Mouse (Mus musculus): Measurements from ENCODE around the gene Spsb1. TPM values are rescaled to one million over a fixed set of nuclear protein-coding genes. Genes with fewer than 3 reads are reported as not detected.
A peak's percentile ranks its signal among the peaks of the same experiment; 100 is the strongest.

Gene Spsb1
- 4.5 and 5.1 TPM in 2 replicates for polyA plus RNA-seq (2015; fragmentation: Nextera tagmentation; extraction: Ambion mirVana)

DNA sequence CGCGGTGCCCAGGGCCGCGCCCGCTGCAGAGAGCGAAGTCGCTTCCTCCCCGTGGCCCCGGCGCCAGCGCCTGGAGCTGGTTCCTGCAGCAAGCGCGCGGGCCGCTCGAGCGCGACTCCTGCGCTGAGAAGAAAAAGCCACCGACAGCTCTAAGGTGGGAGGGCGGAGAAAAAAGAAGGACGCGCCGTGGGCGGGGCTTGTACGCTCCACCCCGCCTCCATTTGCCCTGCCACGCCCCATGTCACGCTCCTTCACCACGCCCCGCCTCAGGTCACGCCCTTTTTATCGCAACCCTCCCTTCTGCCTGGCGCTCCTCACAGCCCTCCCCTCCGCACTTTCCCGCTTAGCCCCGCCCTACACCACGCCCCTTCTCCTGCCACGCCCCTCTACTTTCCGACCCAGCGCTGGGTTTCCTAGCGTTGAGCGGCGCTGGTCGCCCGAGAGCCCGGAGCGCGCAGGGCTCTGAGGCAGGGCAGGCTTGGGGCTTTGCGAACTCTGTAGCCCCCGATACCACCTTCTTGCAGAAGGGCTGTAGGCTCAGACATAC lies at the start of gene Spsb1:
Gene Spsb1 (minus strand): TSS at position 151 of the 547 bp plus-strand sequence.
- H3K9ac ChIP-seq, result peak within 1 kb of the TSS; percentile 73
- peaks cover 28% of the 10 kb centered on the region for H3K4me1 ChIP-seq
- H3K4me3 ChIP-seq, result peak within 1 kb of the TSS; percentile 63
- H3K27me3 ChIP-seq, result peaks cover 61% of the 10 kb centered on the region
- peak; percentile 89 for ATAC-seq
- under 1% methylated on average over 43 of the region's 51 CpGs for WGBS
- H3K36me3 ChIP-seq (ENCODE audit: poor library complexity, severe bottlenecking), result no peaks in the 10 kb centered on the region
- H3K4me2 ChIP-seq, result peak within 1 kb of the TSS; percentile 100
- no peaks in the 10 kb centered on the region for H3K9me3 ChIP-seq (replicated peaks)
- no peak within 1 kb of the TSS for H3K27ac ChIP-seq

DNA sequence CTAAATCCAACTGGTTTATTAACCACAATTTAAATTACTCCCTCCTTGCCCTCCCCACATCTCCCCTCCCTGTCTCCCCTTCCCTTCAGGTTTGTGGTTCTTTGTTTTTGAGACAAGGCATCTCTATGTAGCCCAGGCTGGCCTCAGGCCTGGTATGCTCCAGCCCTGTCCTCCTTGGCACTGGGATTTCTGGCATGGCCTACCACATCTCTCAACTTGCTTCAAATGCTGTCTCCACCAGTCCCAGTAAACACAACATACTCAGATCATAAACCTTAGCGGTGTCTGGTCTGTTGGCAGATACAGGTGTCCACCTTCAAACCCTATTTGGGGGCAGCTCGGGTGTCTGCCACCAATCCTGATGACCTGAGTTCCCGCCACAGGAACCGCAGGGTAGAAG lies 48.8 kb upstream of the Spsb1 start:
- no peak overlapping the region for H3K9ac ChIP-seq
- H3K27me3 ChIP-seq, result 0 out of 2 replicates have a peak, but pooled peaks cover 2% of the 10 kb centered on the region
- no peak overlapping the region for H3K27ac ChIP-seq
- H3K4me3 ChIP-seq, result no peak overlapping the region
- no peak overlapping the region for H3K4me2 ChIP-seq
- 91% methylated on average over 4 of the region's 4 CpGs for WGBS
- peaks cover 5% of the 10 kb centered on the region for H3K4me1 ChIP-seq
- H3K36me3 ChIP-seq (ENCODE audit: poor library complexity, severe bottlenecking), result no peaks in the 10 kb centered on the region
- H3K9me3 ChIP-seq (replicated peaks), result no peaks in the 10 kb centered on the region
- no peak for ATAC-seq

DNA sequence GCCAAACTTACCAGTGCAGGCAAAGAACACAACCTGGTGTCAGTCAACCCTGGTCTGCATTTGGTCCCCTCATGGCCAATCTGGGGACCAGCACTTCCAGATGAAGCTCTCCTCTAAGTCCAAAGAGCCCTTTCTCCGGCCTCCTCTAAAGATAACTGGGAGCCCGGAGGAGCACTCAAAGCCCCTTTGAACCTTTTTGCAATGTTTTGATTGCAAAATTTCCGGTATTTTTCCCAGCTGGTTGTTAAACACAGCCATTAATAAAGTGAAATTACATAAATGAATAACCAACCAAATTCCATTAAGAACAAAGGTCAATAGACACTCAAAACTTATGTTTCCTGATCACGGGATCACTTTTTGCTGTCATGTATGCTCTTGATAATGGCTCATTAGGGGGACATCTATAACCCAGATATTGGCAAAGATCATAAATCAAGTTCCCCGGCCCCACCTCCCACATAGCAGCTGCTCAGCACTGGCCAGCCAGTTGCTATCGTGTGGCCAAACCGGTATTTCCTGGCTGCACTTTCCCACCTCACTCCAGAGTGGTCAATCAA lies 48.3 kb upstream of the Spsb1 start:
- Histone ChIP-seq H3K27ac (no peak overlapping the region), H3K9ac (no peak overlapping the region), H3K4me2 (no peak overlapping the region), H3K36me3 (ENCODE audit: poor library complexity, severe bottlenecking) (no peaks in the 10 kb centered on the region), H3K4me3 (no peak overlapping the region), H3K27me3 (0 out of 2 replicates have a peak, but pooled peaks cover 2% of the 10 kb centered on the region), H3K9me3 (replicated peaks) (no peaks in the 10 kb centered on the region), H3K4me1 (peaks cover 4% of the 10 kb centered on the region)
- WGBS, result 87% methylated on average over 7 of the region's 7 CpGs
- no peak for ATAC-seq

DNA sequence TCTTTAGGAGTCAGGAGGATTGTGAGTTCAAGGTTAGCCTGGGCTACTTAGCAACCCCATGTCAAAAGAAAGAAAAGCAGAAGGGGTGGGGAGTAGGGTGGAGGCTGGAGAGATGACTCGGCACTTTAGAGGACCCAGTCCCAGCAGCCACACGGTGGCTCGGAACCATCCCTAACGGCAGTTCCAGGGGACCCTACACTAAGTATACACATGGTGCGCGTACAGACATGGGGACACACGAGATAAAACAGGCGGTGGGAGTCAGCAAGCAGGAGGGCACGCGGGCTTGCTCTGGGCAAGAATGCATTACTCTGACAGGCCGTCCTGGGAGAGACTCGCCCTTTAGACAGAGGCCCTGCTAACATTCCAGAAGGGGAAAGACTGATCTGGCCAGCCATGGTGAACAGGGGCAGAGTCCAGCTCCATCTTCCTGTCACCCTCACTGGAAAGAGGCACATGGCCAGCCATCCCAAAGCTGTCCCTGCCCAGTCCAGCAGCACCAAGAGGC lies 47.2 kb upstream of the Spsb1 start:
- no peaks in the 10 kb centered on the region for H3K9me3 ChIP-seq (replicated peaks)
- WGBS, result 77% methylated on average over 12 of the region's 12 CpGs
- H3K9ac ChIP-seq, result no peak overlapping the region
- no peak overlapping the region for H3K4me2 ChIP-seq
- no peaks in the 10 kb centered on the region for H3K4me1 ChIP-seq
- 0 out of 2 replicates have a peak, but pooled peaks cover 2% of the 10 kb centered on the region for H3K27me3 ChIP-seq
- H3K27ac ChIP-seq, result no peak overlapping the region
- H3K36me3 ChIP-seq (ENCODE audit: poor library complexity, severe bottlenecking), result no peaks in the 10 kb centered on the region
- no peak overlapping the region for H3K4me3 ChIP-seq
- ATAC-seq, result no peak

DNA sequence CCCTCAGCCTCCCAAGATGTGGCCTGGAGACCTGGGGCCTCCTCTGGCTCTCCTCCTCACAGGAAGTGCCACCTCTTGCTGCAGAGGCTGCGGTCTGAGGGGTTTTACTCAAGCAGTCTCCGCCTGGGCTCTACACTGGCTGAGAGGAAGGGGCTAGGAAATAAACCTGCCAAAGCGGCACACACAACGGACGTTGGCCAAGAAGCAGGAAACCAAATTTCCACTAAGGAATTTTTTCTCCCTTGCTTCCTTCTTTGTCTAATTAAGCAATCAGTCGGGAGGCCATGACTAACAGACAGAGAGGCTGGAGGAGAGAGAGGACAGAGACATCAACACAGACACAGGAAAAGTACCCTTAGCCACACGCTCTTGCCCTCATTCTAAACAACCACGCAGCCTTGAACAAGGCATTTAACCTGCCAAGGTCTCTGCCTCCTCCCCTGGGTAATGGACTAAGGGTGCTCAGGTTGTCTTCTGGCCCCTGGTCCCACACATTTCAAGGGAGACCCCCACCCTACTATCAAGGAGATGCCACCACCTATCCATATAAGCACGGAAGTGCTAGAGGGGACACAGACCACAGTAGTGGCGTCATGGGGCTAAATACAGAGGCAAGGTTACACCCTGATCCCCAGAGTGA lies 46.5 kb upstream of the Spsb1 start:
- 79% methylated on average over 10 of the region's 10 CpGs for WGBS
- H3K27ac ChIP-seq, result no peak overlapping the region
- no peak for ATAC-seq

DNA sequence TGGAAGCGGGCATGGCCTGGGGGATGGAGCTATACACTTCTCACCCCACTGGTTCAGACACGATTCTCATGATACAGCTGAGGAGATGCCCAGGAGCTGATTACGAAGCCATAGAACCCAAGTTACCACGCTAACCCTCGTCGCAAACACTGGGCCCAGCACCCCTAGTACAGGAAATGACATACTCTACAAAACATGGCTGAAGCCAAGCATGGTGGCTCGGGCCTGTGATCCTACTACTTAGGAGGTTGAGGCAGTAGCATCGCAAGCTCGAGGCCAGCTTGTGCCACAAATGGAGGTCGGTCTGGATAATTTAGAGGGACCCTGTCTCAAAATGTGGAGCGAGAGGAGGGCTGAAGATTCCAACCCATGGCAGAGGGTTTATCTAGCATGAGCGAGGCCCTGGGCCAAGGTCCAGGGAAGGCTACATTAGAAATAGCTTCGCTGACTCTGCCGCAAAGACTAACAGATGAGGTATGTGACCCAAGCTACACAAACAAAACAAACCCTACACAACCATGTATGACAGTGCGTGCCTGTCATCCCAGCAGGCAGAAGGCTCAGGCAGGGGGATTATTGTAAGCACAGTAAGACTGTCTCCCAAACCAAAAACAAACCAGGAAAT lies 45.2 kb upstream of the Spsb1 start:
- no peak for ATAC-seq
- WGBS, result 90% methylated on average over 15 of the region's 15 CpGs
- H3K4me3 ChIP-seq, result no peak overlapping the region
- no peaks in the 10 kb centered on the region for H3K27me3 ChIP-seq
- no peaks in the 10 kb centered on the region for H3K4me1 ChIP-seq
- no peak overlapping the region for H3K27ac ChIP-seq
- H3K9ac ChIP-seq, result no peak overlapping the region
- H3K9me3 ChIP-seq (replicated peaks), result no peaks in the 10 kb centered on the region
- no peaks in the 10 kb centered on the region for H3K36me3 ChIP-seq (ENCODE audit: poor library complexity, severe bottlenecking)
- H3K4me2 ChIP-seq, result no peak overlapping the region

More for the DNA sequence above, 46.5 kb upstream of the Spsb1 start:
- Histone ChIP-seq H3K4me3 (no peak overlapping the region), H3K9ac (no peak overlapping the region), H3K27me3 (no peaks in the 10 kb centered on the region), H3K9me3 (replicated peaks) (no peaks in the 10 kb centered on the region), H3K4me1 (no peaks in the 10 kb centered on the region), H3K36me3 (ENCODE audit: poor library complexity, severe bottlenecking) (no peaks in the 10 kb centered on the region), H3K4me2 (no peak overlapping the region)

DNA sequence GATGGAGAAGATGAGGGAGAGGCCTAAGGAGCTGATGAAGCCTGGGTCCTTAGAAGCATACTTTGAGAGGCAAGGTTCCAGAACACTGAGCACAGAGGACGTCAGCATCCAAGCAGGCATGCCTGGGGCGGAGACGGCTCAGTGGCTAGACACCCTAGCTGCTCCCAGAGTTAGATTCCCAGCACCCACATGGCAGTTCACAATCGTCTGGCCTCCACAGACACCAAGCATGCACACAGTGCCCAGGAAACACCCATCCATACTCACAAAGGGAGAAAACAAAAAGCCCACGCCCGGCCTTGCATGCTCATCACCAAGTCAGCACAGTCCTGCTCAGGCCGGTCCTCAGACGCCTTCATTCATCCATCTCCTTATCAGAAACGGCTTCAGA lies 44.7 kb upstream of the Spsb1 start:
- no peaks in the 10 kb centered on the region for H3K27me3 ChIP-seq
- no peak for ATAC-seq
- H3K4me1 ChIP-seq, result no peaks in the 10 kb centered on the region
- no peak overlapping the region for H3K27ac ChIP-seq
- H3K36me3 ChIP-seq (ENCODE audit: poor library complexity, severe bottlenecking), result no peaks in the 10 kb centered on the region
- H3K9me3 ChIP-seq (replicated peaks), result no peaks in the 10 kb centered on the region
- 75% methylated on average over 9 of the region's 9 CpGs for WGBS
- no peak overlapping the region for H3K4me3 ChIP-seq
- H3K9ac ChIP-seq, result no peak overlapping the region
- no peak overlapping the region for H3K4me2 ChIP-seq

DNA sequence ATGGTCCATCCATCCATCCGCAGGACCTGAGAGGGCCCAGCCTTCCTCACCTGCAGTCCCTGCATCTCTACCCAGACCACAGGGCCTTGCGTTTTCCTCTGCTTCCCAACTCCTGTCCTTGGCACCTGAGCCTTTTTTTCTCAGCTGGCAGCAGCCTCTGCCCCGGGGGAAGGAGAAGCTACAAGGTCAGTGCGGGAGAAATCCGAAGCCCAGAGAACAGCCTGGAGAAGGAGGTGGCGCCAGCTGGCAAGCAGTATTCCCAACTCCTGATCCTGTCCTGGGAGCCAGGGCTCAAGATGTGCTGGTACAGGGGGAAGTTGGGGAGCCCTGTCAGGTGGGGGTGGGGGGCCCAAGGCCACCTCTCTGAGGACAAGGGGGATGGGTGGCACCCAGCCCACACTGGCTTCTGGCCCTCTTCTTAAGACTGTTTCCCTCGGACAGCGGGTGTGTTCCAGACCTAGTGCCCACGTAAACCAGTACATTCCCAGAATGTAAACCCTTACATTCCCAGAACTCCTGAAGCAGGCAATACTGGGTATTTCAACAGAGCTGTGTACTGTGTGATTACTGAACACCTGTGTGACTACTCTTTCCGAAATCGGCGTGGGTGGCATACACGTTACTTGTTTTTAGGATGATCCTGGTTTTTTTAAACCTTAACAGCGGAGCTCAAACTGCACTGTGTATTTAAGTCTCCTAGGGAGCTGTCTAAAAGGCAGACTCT lies 44.1 kb upstream of the Spsb1 start:
- Histone ChIP-seq H3K9ac (peak overlapping the region; percentile 6; the same call in 1 of the 2 replicates), H3K4me2 (no peak overlapping the region), H3K4me3 (no peak overlapping the region), H3K36me3 (ENCODE audit: poor library complexity, severe bottlenecking) (no peaks in the 10 kb centered on the region), H3K27ac (no peak overlapping the region), H3K4me1 (no peaks in the 10 kb centered on the region), H3K27me3 (no peaks in the 10 kb centered on the region), H3K9me3 (replicated peaks) (no peaks in the 10 kb centered on the region)
- ATAC-seq, result no peak
- WGBS, result 83% methylated on average over 14 of the region's 14 CpGs

DNA sequence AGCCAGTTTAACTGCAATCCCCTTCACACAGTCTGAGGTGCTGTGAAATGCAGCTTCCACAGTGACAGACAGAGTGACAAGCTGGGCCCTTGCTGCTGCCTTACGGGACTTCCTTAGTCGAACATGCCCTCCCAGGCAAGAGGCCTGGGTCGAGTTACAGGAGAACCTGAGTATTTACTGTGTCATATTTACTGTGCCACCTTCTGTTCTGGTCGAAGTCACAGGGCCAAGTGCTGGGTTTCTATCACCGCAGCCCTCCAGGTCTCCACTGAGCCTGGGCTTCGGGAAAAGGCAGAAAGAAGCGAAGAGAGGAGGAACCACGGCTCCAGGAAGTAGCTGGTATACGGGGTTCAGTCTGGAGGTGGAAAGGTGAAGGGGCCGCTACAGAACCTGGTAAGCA lies 43.2 kb upstream of the Spsb1 start:
- 77% methylated on average over 10 of the region's 10 CpGs for WGBS
- no peaks in the 10 kb centered on the region for H3K36me3 ChIP-seq (ENCODE audit: poor library complexity, severe bottlenecking)
- H3K27ac ChIP-seq, result no peak overlapping the region
- no peaks in the 10 kb centered on the region for H3K9me3 ChIP-seq (replicated peaks)
- no peak overlapping the region for H3K4me2 ChIP-seq
- no peaks in the 10 kb centered on the region for H3K4me1 ChIP-seq
- ATAC-seq, result no peak
- no peak overlapping the region for H3K4me3 ChIP-seq
- no peak overlapping the region for H3K9ac ChIP-seq
- H3K27me3 ChIP-seq, result no peaks in the 10 kb centered on the region

DNA sequence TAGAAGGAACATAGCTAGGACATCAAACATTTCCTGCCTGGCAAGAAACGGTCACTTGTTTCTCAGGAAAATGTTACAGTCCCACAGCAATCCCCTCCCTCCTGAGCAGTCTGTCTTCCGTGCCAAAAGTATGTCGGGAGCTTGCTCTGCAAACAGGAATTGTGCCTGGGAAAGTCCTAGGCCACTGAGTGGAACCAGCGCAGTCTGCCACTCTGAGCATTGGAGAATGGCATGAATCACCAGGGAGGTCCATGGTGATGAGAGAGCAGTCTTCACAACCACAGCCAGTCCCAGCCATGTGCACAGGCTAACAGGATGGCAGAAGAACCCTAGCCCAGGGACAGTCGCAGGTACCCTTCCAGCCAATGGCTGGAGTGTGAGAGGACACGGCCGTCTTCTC lies 41.6 kb upstream of the Spsb1 start:
- Histone ChIP-seq H3K9me3 (replicated peaks) (no peaks in the 10 kb centered on the region), H3K36me3 (ENCODE audit: poor library complexity, severe bottlenecking) (no peaks in the 10 kb centered on the region), H3K4me2 (no peak overlapping the region), H3K27ac (no peak overlapping the region), H3K27me3 (peaks cover 8% of the 10 kb centered on the region; the same call in 1 of the 2 replicates), H3K9ac (no peak overlapping the region), H3K4me1 (peaks cover under 1% of the 10 kb centered on the region; the same call in 1 of the 2 replicates), H3K4me3 (no peak overlapping the region)
- WGBS, result 87% methylated on average over 7 of the region's 7 CpGs
- ATAC-seq, result no peak

DNA sequence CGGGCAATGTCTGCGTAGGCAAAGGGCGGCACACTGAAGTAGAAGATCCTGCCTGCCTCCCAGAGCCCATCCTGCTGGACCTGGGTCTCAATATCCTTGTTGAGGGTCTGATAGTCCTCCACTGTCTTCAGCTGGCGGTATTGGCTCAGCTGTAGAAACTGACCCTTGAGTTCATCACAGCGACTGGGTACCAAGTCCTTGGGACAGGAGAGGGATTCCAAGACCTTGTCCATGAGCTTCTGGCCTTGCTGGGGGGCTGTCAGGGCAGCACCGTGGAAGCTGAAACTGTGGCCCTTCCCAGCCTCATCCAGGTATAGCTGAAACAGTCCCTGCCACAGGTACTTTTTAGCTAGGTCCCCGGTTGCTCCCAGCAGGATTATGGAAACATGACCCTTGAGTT lies 41.1 kb upstream of the Spsb1 start:
- Histone ChIP-seq H3K36me3 (ENCODE audit: poor library complexity, severe bottlenecking) (no peaks in the 10 kb centered on the region), H3K27ac (no peak overlapping the region), H3K4me3 (no peak overlapping the region), H3K4me2 (no peak overlapping the region), H3K27me3 (peaks cover 11% of the 10 kb centered on the region), H3K9ac (no peak overlapping the region), H3K4me1 (peaks cover 6% of the 10 kb centered on the region), H3K9me3 (replicated peaks) (no peaks in the 10 kb centered on the region)
- ATAC-seq, result no peak
- 89% methylated on average over 7 of the region's 7 CpGs for WGBS

DNA sequence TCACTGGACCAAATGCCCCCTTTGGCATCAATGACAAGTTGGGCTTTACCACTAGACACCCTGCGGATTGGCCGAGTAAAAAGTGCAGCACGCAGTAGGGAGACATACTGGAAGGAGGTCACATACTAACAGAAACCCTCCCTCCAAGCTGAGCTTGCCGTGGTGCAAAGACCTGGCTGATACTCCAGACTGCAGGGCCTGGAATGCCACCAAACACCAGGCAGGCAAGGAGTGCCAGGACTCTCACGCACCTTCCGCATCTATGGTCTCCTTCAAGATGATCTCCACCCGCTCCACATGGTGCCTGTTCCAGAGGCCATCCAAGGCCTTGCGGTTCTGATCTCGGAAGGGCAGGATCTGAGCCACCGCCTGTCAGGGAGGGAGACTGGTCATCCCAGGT lies 39.4 kb upstream of the Spsb1 start:
- Histone ChIP-seq H3K27me3 (peaks cover 17% of the 10 kb centered on the region), H3K9me3 (replicated peaks) (no peaks in the 10 kb centered on the region), H3K27ac (no peak overlapping the region), H3K9ac (no peak overlapping the region), H3K36me3 (ENCODE audit: poor library complexity, severe bottlenecking) (no peaks in the 10 kb centered on the region), H3K4me3 (no peak overlapping the region), H3K4me2 (no peak overlapping the region), H3K4me1 (peaks cover 20% of the 10 kb centered on the region)
- no peak for ATAC-seq
- WGBS, result 91% methylated on average over 10 of the region's 10 CpGs
